Mouse (Mus musculus): ENCODE results near the gene Gm44502.

DNA sequence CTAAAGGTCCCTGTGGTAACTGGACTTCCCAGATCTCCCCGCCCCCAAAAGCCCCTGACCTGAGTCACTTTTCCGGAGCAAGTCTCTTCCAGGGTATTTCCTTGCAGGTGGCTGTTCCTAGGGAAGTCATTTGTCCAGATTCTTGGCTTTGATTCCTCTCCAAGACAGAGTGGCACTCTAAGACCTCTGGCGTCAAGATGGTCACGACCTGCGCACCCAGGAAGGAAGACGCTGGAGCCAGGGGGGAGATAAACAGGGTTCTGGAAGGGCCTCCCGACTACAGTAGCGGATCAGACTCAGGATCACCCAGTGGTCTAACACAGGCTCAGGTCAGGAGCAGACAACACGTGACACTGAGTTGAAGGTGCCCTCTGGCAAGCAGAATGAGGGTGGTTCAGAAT lies 47.6 kb upstream of the Gm44502 start, which contains the start of gene Arsa:
- no peak for TF ChIP-seq EP300 (IDR thresholded peaks at IDR 0.05; ENCODE audit: low read depth in 1 of 2, low read length in 2 of 2)
- no peak for TF ChIP-seq CTCF (IDR thresholded peaks at IDR 0.05 in 2 of 3, conservative IDR thresholded peaks at IDR 0.05 in 1 of 3; ENCODE audit: control insufficient read depth in 1 of 3, insufficient read depth in 1 of 3, low read depth in 2 of 3, low read length in 3 of 3, poor library complexity in 1 of 3, severe bottlenecking in 1 of 3)
- no peak for TF ChIP-seq CHD2 (IDR thresholded peaks at IDR 0.05; ENCODE audit: low read length)
- no peak for TF ChIP-seq POLR2A (IDR thresholded peaks at IDR 0.05; ENCODE audit: control insufficient read depth in 1 of 2, insufficient read depth in 1 of 2, low read depth in 1 of 2, low read length in 2 of 2, poor library complexity in 1 of 2)
- TF ChIP-seq NRF1 (IDR thresholded peaks at IDR 0.05; ENCODE audit: insufficient read depth, low read depth, low read length, poor library complexity, severe bottlenecking): no peak
- TF ChIP-seq ZMIZ1 (IDR thresholded peaks at IDR 0.05; ENCODE audit: low read depth, low read length): no peak
- TF ChIP-seq GABPA (IDR thresholded peaks at IDR 0.05; ENCODE audit: low read depth, low read length): no peak
- TF ChIP-seq TCF12 (IDR thresholded peaks at IDR 0.05; ENCODE audit: low read depth, low read length): no peak
- no peak for TF ChIP-seq USF1 (IDR thresholded peaks at IDR 0.05; ENCODE audit: low read depth, low read length)
- no peak for TF ChIP-seq HCFC1 (IDR thresholded peaks at IDR 0.05; ENCODE audit: low read depth, low read length)
- no peak for TF ChIP-seq KAT2A (conservative IDR thresholded peaks at IDR 0.05; ENCODE audit: low read depth, low read length)
